Mouse (Mus musculus): ENCODE measurements around the gene Mthfsd. TPM values are rescaled to one million over a fixed set of nuclear protein-coding genes. Genes with fewer than 3 reads are reported as not detected.
A peak's percentile ranks its signal among the peaks of the same experiment; 100 is the strongest.

The Mthfsd gene
- polyA plus RNA-seq, 1 experiment from 2014 or later: 32.1 TPM

DNA sequence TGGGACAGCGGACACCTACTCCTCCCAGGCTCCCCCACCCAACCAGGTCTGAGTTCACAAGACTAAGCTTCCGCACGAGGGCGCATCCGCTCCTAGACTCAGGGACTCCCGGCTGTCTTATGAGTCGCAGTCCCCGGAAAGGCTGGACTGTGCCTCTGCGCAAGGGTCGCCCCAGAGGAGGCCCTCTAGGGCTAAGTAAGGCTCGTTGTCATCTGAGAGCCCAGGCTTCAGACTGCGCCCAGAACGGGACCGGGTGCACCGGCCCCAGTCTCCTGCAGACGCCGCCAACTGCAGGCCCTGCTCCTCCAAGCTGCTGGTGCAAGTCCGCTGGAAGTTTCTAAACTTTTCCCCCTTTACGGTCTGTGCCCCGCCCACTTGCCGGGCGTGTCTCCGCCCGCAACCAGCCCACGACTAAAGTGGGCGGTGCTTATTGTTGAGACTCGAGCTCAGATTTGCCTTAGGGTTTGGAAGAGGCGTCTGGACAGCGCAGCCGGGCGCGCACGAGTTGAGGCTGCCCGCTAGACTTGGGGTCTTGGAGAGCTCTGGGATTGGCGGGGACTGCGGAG, 17.2 kb upstream of the Mthfsd start:
- under 1% methylated on average over 35 of the region's 36 CpGs for WGBS
- peak; percentile 80 for ATAC-seq (replicated peaks; ENCODE audit: extremely low read depth, insufficient read depth, low FRiP score)

GRCm38 (mm10) chr8:121124547-121125239, 16.5 kb upstream of the Mthfsd start:
- Histone ChIP-seq H3K9me3 (replicated peaks; ENCODE audit: control insufficient read depth, low read length) (no peaks in the 10 kb centered on the region), H3K9ac (ENCODE audit: low read length) (no peak overlapping the region), H3K27ac (ENCODE audit: low read length) (peak overlapping the region; percentile 70), H3K27me3 (ENCODE audit: control insufficient read depth, insufficient read depth, low read length) (peaks cover 93% of the 10 kb centered on the region), H3K4me1 (ENCODE audit: control insufficient read depth, insufficient read depth, low read length) (peaks cover 8% of the 10 kb centered on the region; the same call in 1 of the 2 replicates), H3K4me3 (ENCODE audit: low read length) (no peak overlapping the region; the same call in 1 of the 2 replicates), H3K4me2 (ENCODE audit: low read depth, low read length) (peak overlapping the region; percentile 65), H3K36me3 (ENCODE audit: control insufficient read depth, insufficient read depth) (no peaks in the 10 kb centered on the region)
- peak; percentile 15; the same call in 1 of the 2 replicates for ATAC-seq (replicated peaks; ENCODE audit: extremely low read depth, insufficient read depth, low FRiP score)
- 8% methylated on average over 17 of the region's 17 CpGs for WGBS

More for the DNA sequence above, 17.2 kb upstream of the Mthfsd start:
- peak overlapping the region; percentile 65 for H3K4me2 ChIP-seq (ENCODE audit: low read depth, low read length)
- H3K4me3 ChIP-seq (ENCODE audit: low read length): peak overlapping the region; percentile 46
- peak overlapping the region; percentile 70 for H3K27ac ChIP-seq (ENCODE audit: low read length)
- no peaks in the 10 kb centered on the region for H3K36me3 ChIP-seq (ENCODE audit: control insufficient read depth, insufficient read depth)
- H3K27me3 ChIP-seq (ENCODE audit: control insufficient read depth, insufficient read depth, low read length): peaks cover 93% of the 10 kb centered on the region
- peak overlapping the region; percentile 59 for H3K9ac ChIP-seq (ENCODE audit: low read length)
- peaks cover 8% of the 10 kb centered on the region; the same call in 1 of the 2 replicates for H3K4me1 ChIP-seq (ENCODE audit: control insufficient read depth, insufficient read depth, low read length)
- H3K9me3 ChIP-seq (replicated peaks; ENCODE audit: control insufficient read depth, low read length): no peaks in the 10 kb centered on the region

- no peak overlapping the region for H3K27ac ChIP-seq (ENCODE audit: low read length)
- no peak for ATAC-seq (replicated peaks; ENCODE audit: extremely low read depth, insufficient read depth, low FRiP score)
- H3K36me3 ChIP-seq (ENCODE audit: control insufficient read depth, insufficient read depth): no peaks in the 10 kb centered on the region
- no peak overlapping the region for H3K4me3 ChIP-seq (ENCODE audit: low read length)
- 67% methylated on average over 2 of the region's 2 CpGs for WGBS
- H3K4me1 ChIP-seq (ENCODE audit: control insufficient read depth, insufficient read depth, low read length): peaks cover 6% of the 10 kb centered on the region; the same call in 1 of the 2 replicates
- no peak overlapping the region for H3K9ac ChIP-seq (ENCODE audit: low read length)
- no peaks in the 10 kb centered on the region for H3K9me3 ChIP-seq (replicated peaks; ENCODE audit: control insufficient read depth, low read length)
- H3K4me2 ChIP-seq (ENCODE audit: low read depth, low read length): no peak overlapping the region
- H3K27me3 ChIP-seq (ENCODE audit: control insufficient read depth, insufficient read depth, low read length): peaks cover 87% of the 10 kb centered on the region
These were observed 14.9 kb upstream of the Mthfsd start for GRCm38 (mm10) chr8:121123113-121123512.

DNA sequence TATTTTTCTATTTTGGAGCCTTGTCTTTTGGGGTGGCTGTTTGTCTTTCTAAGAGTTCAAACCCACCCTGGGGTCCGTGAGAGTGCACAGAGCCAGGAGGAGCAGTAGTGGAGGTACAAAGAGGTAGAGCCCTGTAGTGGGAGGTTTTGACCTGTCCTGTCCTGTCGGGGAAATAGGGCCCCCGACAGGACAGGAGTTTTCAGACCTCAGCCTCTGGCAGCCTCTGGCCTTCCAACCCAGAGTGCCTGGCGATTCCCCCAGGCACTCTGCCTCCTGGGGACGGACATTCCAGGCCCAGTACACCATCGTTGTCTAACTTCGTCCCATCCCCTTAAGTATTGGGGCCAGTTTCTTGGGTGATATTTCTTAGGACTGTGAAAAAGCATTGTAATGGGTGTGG, 14.2 kb upstream of the Mthfsd start:
- Histone ChIP-seq H3K36me3 (ENCODE audit: control insufficient read depth, insufficient read depth) (no peaks in the 10 kb centered on the region), H3K9ac (ENCODE audit: low read length) (no peak overlapping the region), H3K27ac (ENCODE audit: low read length) (no peak overlapping the region), H3K27me3 (ENCODE audit: control insufficient read depth, insufficient read depth, low read length) (peaks cover 86% of the 10 kb centered on the region), H3K4me2 (ENCODE audit: low read depth, low read length) (no peak overlapping the region), H3K4me3 (ENCODE audit: low read length) (no peak overlapping the region), H3K4me1 (ENCODE audit: control insufficient read depth, insufficient read depth, low read length) (no peaks in the 10 kb centered on the region; the same call in 1 of the 2 replicates), H3K9me3 (replicated peaks; ENCODE audit: control insufficient read depth, low read length) (no peaks in the 10 kb centered on the region)
- ATAC-seq (replicated peaks; ENCODE audit: extremely low read depth, insufficient read depth, low FRiP score): no peak
- WGBS: 41% methylated on average over 7 of the region's 7 CpGs

- Histone ChIP-seq H3K4me1 (ENCODE audit: control insufficient read depth, insufficient read depth, low read length) (no peaks in the 10 kb centered on the region; the same call in 1 of the 2 replicates), H3K9ac (ENCODE audit: low read length) (no peak overlapping the region), H3K9me3 (replicated peaks; ENCODE audit: control insufficient read depth, low read length) (peaks cover 3% of the 10 kb centered on the region), H3K27ac (ENCODE audit: low read length) (no peak overlapping the region), H3K27me3 (ENCODE audit: control insufficient read depth, insufficient read depth, low read length) (peaks cover 86% of the 10 kb centered on the region), H3K36me3 (ENCODE audit: control insufficient read depth, insufficient read depth) (no peaks in the 10 kb centered on the region), H3K4me3 (ENCODE audit: low read length) (no peak overlapping the region), H3K4me2 (ENCODE audit: low read depth, low read length) (no peak overlapping the region)
- 48% methylated on average over 8 of the region's 8 CpGs for WGBS
- ATAC-seq (replicated peaks; ENCODE audit: extremely low read depth, insufficient read depth, low FRiP score): no peak
These were observed 13.5 kb upstream of the Mthfsd start for GRCm38 (mm10) chr8:121121704-121122103.

GRCm38 (mm10) chr8:121120456-121121419, 12.5 kb upstream of the Mthfsd start:
- ATAC-seq (replicated peaks; ENCODE audit: extremely low read depth, insufficient read depth, low FRiP score): no peak
- H3K4me2 ChIP-seq (ENCODE audit: low read depth, low read length): peak overlapping the region; percentile 46
- WGBS: 28% methylated on average over 17 of the region's 17 CpGs

GRCm38 (mm10) chr8:121119635-121120455, 11.7 kb upstream of the Mthfsd start:
- Histone ChIP-seq H3K27ac (ENCODE audit: low read length) (0 out of 2 replicates have a peak overlapping the region, but pooled peaks have one; percentile 14), H3K9ac (ENCODE audit: low read length) (peak overlapping the region; percentile 56), H3K36me3 (ENCODE audit: control insufficient read depth, insufficient read depth) (no peaks in the 10 kb centered on the region), H3K4me1 (ENCODE audit: control insufficient read depth, insufficient read depth, low read length) (no peaks in the 10 kb centered on the region; the same call in 1 of the 2 replicates), H3K4me3 (ENCODE audit: low read length) (peak overlapping the region; percentile 66), H3K9me3 (replicated peaks; ENCODE audit: control insufficient read depth, low read length) (peaks cover 5% of the 10 kb centered on the region), H3K4me2 (ENCODE audit: low read depth, low read length) (peak overlapping the region; percentile 46), H3K27me3 (ENCODE audit: control insufficient read depth, insufficient read depth, low read length) (peaks cover 88% of the 10 kb centered on the region)
- 27% methylated on average over 12 of the region's 12 CpGs for WGBS
- ATAC-seq (replicated peaks; ENCODE audit: extremely low read depth, insufficient read depth, low FRiP score): no peak

More at GRCm38 (mm10) chr8:121120456-121121419, 12.5 kb upstream of the Mthfsd start:
- Histone ChIP-seq H3K27ac (ENCODE audit: low read length) (0 out of 2 replicates have a peak overlapping the region, but pooled peaks have one; percentile 14), H3K9ac (ENCODE audit: low read length) (peak overlapping the region; percentile 56), H3K4me3 (ENCODE audit: low read length) (peak overlapping the region; percentile 66), H3K36me3 (ENCODE audit: control insufficient read depth, insufficient read depth) (no peaks in the 10 kb centered on the region), H3K9me3 (replicated peaks; ENCODE audit: control insufficient read depth, low read length) (peaks cover 5% of the 10 kb centered on the region), H3K4me1 (ENCODE audit: control insufficient read depth, insufficient read depth, low read length) (no peaks in the 10 kb centered on the region; the same call in 1 of the 2 replicates), H3K27me3 (ENCODE audit: control insufficient read depth, insufficient read depth, low read length) (peaks cover 85% of the 10 kb centered on the region)

Data from heart, embryonic 16.5 days (tissue).